Mouse (Mus musculus): ENCODE results near the gene Sh3pxd2b. TPM values are rescaled to one million over a fixed set of nuclear protein-coding genes. Genes with fewer than 3 reads are reported as not detected.

Gene Sh3pxd2b
- polyA plus RNA-seq, 1 experiment from 2014 or later = 15.3 TPM

- Histone ChIP-seq H3K4me2 (no peak overlapping the region), H3K9ac (ENCODE audit: low read depth, low read length) (no peak overlapping the region), H3K36me3 (ENCODE audit: control insufficient read depth, insufficient read depth, low read length) (peaks cover 8% of the 10 kb centered on the region), H3K27me3 (ENCODE audit: control insufficient read depth, insufficient read depth, low read length) (no peaks in the 10 kb centered on the region), H3K4me3 (ENCODE audit: low read depth, low read length) (no peak overlapping the region), H3K9me3 (replicated peaks; ENCODE audit: control insufficient read depth, low read length) (no peaks in the 10 kb centered on the region), H3K27ac (ENCODE audit: low read depth, low read length) (no peak overlapping the region), H3K4me1 (ENCODE audit: control insufficient read depth, insufficient read depth, low read length) (peaks cover 7% of the 10 kb centered on the region; the same call in 1 of the 2 replicates)
- 74% methylated on average over 11 of the region's 11 CpGs for WGBS (ENCODE audit: insufficient replicate concordance)
- ATAC-seq (replicated peaks; ENCODE audit: insufficient number of reproducible peaks, low FRiP score, low TSS enrichment) = no peak
Measured at GRCm38 (mm10) chr11:32409823-32410562, 62.4 kb downstream of the Sh3pxd2b start.

GRCm38 (mm10) chr11:32420001-32420400 is 72.4 kb downstream of the Sh3pxd2b start:
- Histone ChIP-seq H3K4me3 (ENCODE audit: low read depth, low read length) (no peak overlapping the region), H3K9me3 (replicated peaks; ENCODE audit: control insufficient read depth, low read length) (no peaks in the 10 kb centered on the region), H3K27me3 (ENCODE audit: control insufficient read depth, insufficient read depth, low read length) (no peaks in the 10 kb centered on the region), H3K9ac (ENCODE audit: low read depth, low read length) (no peak overlapping the region), H3K4me2 (no peak overlapping the region), H3K27ac (ENCODE audit: low read depth, low read length) (no peak overlapping the region), H3K36me3 (ENCODE audit: control insufficient read depth, insufficient read depth, low read length) (peaks cover 27% of the 10 kb centered on the region), H3K4me1 (ENCODE audit: control insufficient read depth, insufficient read depth, low read length) (no peaks in the 10 kb centered on the region)
- 66% methylated on average over 5 of the region's 5 CpGs for WGBS (ENCODE audit: insufficient replicate concordance)
- ATAC-seq (replicated peaks; ENCODE audit: insufficient number of reproducible peaks, low FRiP score, low TSS enrichment) = no peak

- Histone ChIP-seq H3K9me3 (replicated peaks; ENCODE audit: control insufficient read depth, low read length) (no peaks in the 10 kb centered on the region), H3K9ac (ENCODE audit: low read depth, low read length) (no peak overlapping the region), H3K27ac (ENCODE audit: low read depth, low read length) (no peak overlapping the region), H3K36me3 (ENCODE audit: control insufficient read depth, insufficient read depth, low read length) (peaks cover 17% of the 10 kb centered on the region), H3K4me3 (ENCODE audit: low read depth, low read length) (no peak overlapping the region), H3K4me1 (ENCODE audit: control insufficient read depth, insufficient read depth, low read length) (no peaks in the 10 kb centered on the region), H3K27me3 (ENCODE audit: control insufficient read depth, insufficient read depth, low read length) (no peaks in the 10 kb centered on the region), H3K4me2 (no peak overlapping the region)
- WGBS (ENCODE audit: insufficient replicate concordance) = 81% methylated on average over 12 of the region's 12 CpGs
- no peak for ATAC-seq (replicated peaks; ENCODE audit: insufficient number of reproducible peaks, low FRiP score, low TSS enrichment)
Measured at GRCm38 (mm10) chr11:32423311-32423710, 75.7 kb downstream of the Sh3pxd2b start.

GRCm38 (mm10) chr11:32424600-32424999 is 77.0 kb downstream of the Sh3pxd2b start:
- H3K36me3 ChIP-seq (ENCODE audit: control insufficient read depth, insufficient read depth, low read length) = peaks cover 17% of the 10 kb centered on the region

GRCm38 (mm10) chr11:32425043-32425658 is 77.5 kb downstream of the Sh3pxd2b start:
- no peaks in the 10 kb centered on the region for H3K4me1 ChIP-seq (ENCODE audit: control insufficient read depth, insufficient read depth, low read length)
- no peak overlapping the region for H3K4me3 ChIP-seq (ENCODE audit: low read depth, low read length)
- no peak overlapping the region for H3K9ac ChIP-seq (ENCODE audit: low read depth, low read length)
- peaks cover 17% of the 10 kb centered on the region for H3K36me3 ChIP-seq (ENCODE audit: control insufficient read depth, insufficient read depth, low read length)
- WGBS (ENCODE audit: insufficient replicate concordance) = 67% methylated on average over 10 of the region's 10 CpGs
- no peaks in the 10 kb centered on the region for H3K9me3 ChIP-seq (replicated peaks; ENCODE audit: control insufficient read depth, low read length)
- no peak overlapping the region for H3K27ac ChIP-seq (ENCODE audit: low read depth, low read length)
- H3K27me3 ChIP-seq (ENCODE audit: control insufficient read depth, insufficient read depth, low read length) = no peaks in the 10 kb centered on the region
- H3K4me2 ChIP-seq = no peak overlapping the region
- ATAC-seq (replicated peaks; ENCODE audit: insufficient number of reproducible peaks, low FRiP score, low TSS enrichment) = no peak

More at GRCm38 (mm10) chr11:32424600-32424999, 77.0 kb downstream of the Sh3pxd2b start:
- H3K27me3 ChIP-seq (ENCODE audit: control insufficient read depth, insufficient read depth, low read length) = no peaks in the 10 kb centered on the region
- WGBS (ENCODE audit: insufficient replicate concordance) = 84% methylated on average over 4 of the region's 4 CpGs
- H3K4me2 ChIP-seq = no peak overlapping the region
- H3K27ac ChIP-seq (ENCODE audit: low read depth, low read length) = no peak overlapping the region
- no peak overlapping the region for H3K9ac ChIP-seq (ENCODE audit: low read depth, low read length)
- no peak for ATAC-seq (replicated peaks; ENCODE audit: insufficient number of reproducible peaks, low FRiP score, low TSS enrichment)
- H3K4me1 ChIP-seq (ENCODE audit: control insufficient read depth, insufficient read depth, low read length) = no peaks in the 10 kb centered on the region
- no peaks in the 10 kb centered on the region for H3K9me3 ChIP-seq (replicated peaks; ENCODE audit: control insufficient read depth, low read length)
- H3K4me3 ChIP-seq (ENCODE audit: low read depth, low read length) = no peak overlapping the region

GRCm38 (mm10) chr11:32427537-32427936 is 79.9 kb downstream of the Sh3pxd2b start:
- Histone ChIP-seq H3K9ac (ENCODE audit: low read depth, low read length) (no peak overlapping the region), H3K4me3 (ENCODE audit: low read depth, low read length) (no peak overlapping the region), H3K4me1 (ENCODE audit: control insufficient read depth, insufficient read depth, low read length) (no peaks in the 10 kb centered on the region), H3K27me3 (ENCODE audit: control insufficient read depth, insufficient read depth, low read length) (no peaks in the 10 kb centered on the region), H3K36me3 (ENCODE audit: control insufficient read depth, insufficient read depth, low read length) (peaks cover 9% of the 10 kb centered on the region), H3K9me3 (replicated peaks; ENCODE audit: control insufficient read depth, low read length) (no peaks in the 10 kb centered on the region), H3K27ac (ENCODE audit: low read depth, low read length) (no peak overlapping the region), H3K4me2 (no peak overlapping the region)
- ATAC-seq (replicated peaks; ENCODE audit: insufficient number of reproducible peaks, low FRiP score, low TSS enrichment) = no peak
- 71% methylated on average over 7 of the region's 7 CpGs for WGBS (ENCODE audit: insufficient replicate concordance)

GRCm38 (mm10) chr11:32435410-32436060 is 87.9 kb downstream of the Sh3pxd2b start:
- H3K4me1 ChIP-seq (ENCODE audit: control insufficient read depth, insufficient read depth, low read length) = peaks cover 8% of the 10 kb centered on the region
- WGBS (ENCODE audit: insufficient replicate concordance) = 45% methylated on average over 6 of the region's 6 CpGs
- no peak overlapping the region for H3K4me2 ChIP-seq
- no peak overlapping the region for H3K9ac ChIP-seq (ENCODE audit: low read depth, low read length)
- H3K27ac ChIP-seq (ENCODE audit: low read depth, low read length) = peak overlapping the region; percentile 57; the same call in 1 of the 2 replicates
- H3K27me3 ChIP-seq (ENCODE audit: control insufficient read depth, insufficient read depth, low read length) = no peaks in the 10 kb centered on the region
- H3K9me3 ChIP-seq (replicated peaks; ENCODE audit: control insufficient read depth, low read length) = no peaks in the 10 kb centered on the region
- H3K36me3 ChIP-seq (ENCODE audit: control insufficient read depth, insufficient read depth, low read length) = no peaks in the 10 kb centered on the region
- ATAC-seq (replicated peaks; ENCODE audit: insufficient number of reproducible peaks, low FRiP score, low TSS enrichment) = peak; percentile 75
- H3K4me3 ChIP-seq (ENCODE audit: low read depth, low read length) = no peak overlapping the region

GRCm38 (mm10) chr11:32442576-32442975 is 95.0 kb downstream of the Sh3pxd2b start:
- H3K9me3 ChIP-seq (replicated peaks; ENCODE audit: control insufficient read depth, low read length) = no peaks in the 10 kb centered on the region
- no peak overlapping the region for H3K4me2 ChIP-seq
- no peak overlapping the region for H3K27ac ChIP-seq (ENCODE audit: low read depth, low read length)
- no peak overlapping the region for H3K4me3 ChIP-seq (ENCODE audit: low read depth, low read length)
- whole genome bisulfite sequencing (ENCODE audit: insufficient replicate concordance) = 68% methylated on average over 3 of the region's 3 CpGs
- no peak for ATAC-seq (replicated peaks; ENCODE audit: insufficient number of reproducible peaks, low FRiP score, low TSS enrichment)
- no peaks in the 10 kb centered on the region for H3K27me3 ChIP-seq (ENCODE audit: control insufficient read depth, insufficient read depth, low read length)
- H3K4me1 ChIP-seq (ENCODE audit: control insufficient read depth, insufficient read depth, low read length) = no peaks in the 10 kb centered on the region
- H3K9ac ChIP-seq (ENCODE audit: low read depth, low read length) = no peak overlapping the region
- H3K36me3 ChIP-seq (ENCODE audit: control insufficient read depth, insufficient read depth, low read length) = no peaks in the 10 kb centered on the region
